Mouse (Mus musculus) lung, adult 2 months (tissue): ENCODE measurements around the gene Pla2g12a.

Source experiments
- CTCF ChIP-seq: fragments of 200-500 bp; IDR thresholded peaks from 2 replicates; pipeline ENCODE4 v1.5.1; 2011; ENCODE audit warnings: mild to moderate bottlenecking, low read length, control low read depth; ENCODE audit not compliant: insufficient read depth
- POLR2A ChIP-seq: fragments of 200-500 bp; IDR thresholded peaks from 2 replicates; pipeline ENCODE4 v1.6.1; 2011; ENCODE audit warnings: low read depth, mild to moderate bottlenecking, control low read depth, low read length, borderline replicate concordance; ENCODE audit errors: extremely low read depth

DNA sequence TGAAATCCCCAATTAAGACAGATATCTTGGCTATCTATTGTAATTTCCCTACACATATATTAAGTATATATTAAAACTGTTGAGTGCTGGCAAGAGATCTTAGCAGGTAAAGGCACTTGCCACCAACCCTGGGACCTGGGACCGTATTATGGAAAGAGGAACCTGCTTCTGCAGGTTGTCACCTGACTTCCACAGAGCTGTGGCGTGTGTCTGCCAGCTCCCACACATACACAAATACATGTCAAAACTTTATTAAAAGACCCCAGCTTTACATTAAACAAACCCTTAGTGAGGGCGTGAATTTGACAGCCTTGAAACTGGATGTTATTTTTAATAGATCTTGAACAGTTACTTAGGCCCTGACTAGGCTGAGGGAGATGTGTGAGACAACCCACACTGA is 25.0 kb downstream of the Pla2g12a start:
- TF ChIP-seq CTCF (no peak), POLR2A (no peak)
